Mouse (Mus musculus): ENCODE measurements around the gene Dlgap3. TPM values are rescaled to one million over a fixed set of nuclear protein-coding genes. Genes with fewer than 3 reads are reported as not detected.

The Dlgap3 gene
- polyA plus RNA-seq, 1 experiment from 2014 or later: 0.70 TPM

Other genes with a start within 250 kb of the Dlgap3 start
- 19.8 and 20.3 TPM in 2 replicates for gene Zmym4, start 201.1 kb upstream of the Dlgap3 start, polyA plus RNA-seq (2015; fragmentation: Nextera tagmentation; extraction: Ambion mirVana)
- gene Sfpq, start 147.9 kb upstream of the Dlgap3 start, polyA plus RNA-seq (2015; fragmentation: Nextera tagmentation; extraction: Ambion mirVana): 88.3 and 93.6 TPM in 2 replicates
- gene Zmym1, start 108.1 kb upstream of the Dlgap3 start, polyA plus RNA-seq (2015; fragmentation: Nextera tagmentation; extraction: Ambion mirVana): 19.4 and 19.8 TPM in 2 replicates
- 18.7 and 19.3 TPM in 2 replicates for gene Zmym6, start 91.8 kb upstream of the Dlgap3 start, polyA plus RNA-seq (2015; fragmentation: Nextera tagmentation; extraction: Ambion mirVana)
- 23.8 and 26.1 TPM in 2 replicates for gene Tmem35b, start 45.5 kb upstream of the Dlgap3 start, polyA plus RNA-seq (2015; fragmentation: Nextera tagmentation; extraction: Ambion mirVana)
- gene Smim12, start 74.6 kb downstream of the Dlgap3 start, polyA plus RNA-seq (2015; fragmentation: Nextera tagmentation; extraction: Ambion mirVana): 65.6 and 66.3 TPM in 2 replicates
- gene Gja4, start 144.8 kb downstream of the Dlgap3 start, polyA plus RNA-seq (2015; fragmentation: Nextera tagmentation; extraction: Ambion mirVana): 24.9 and 30.5 TPM in 2 replicates
- gene Gjb3, start 161.6 kb downstream of the Dlgap3 start, polyA plus RNA-seq (2015; fragmentation: Nextera tagmentation; extraction: Ambion mirVana): 1.4 and 1.7 TPM in 2 replicates
- 0.85 and 1.1 TPM in 2 replicates for gene Gjb4, start 184.9 kb downstream of the Dlgap3 start, polyA plus RNA-seq (2015; fragmentation: Nextera tagmentation; extraction: Ambion mirVana)
- gene Gjb5, start 189.0 kb downstream of the Dlgap3 start, polyA plus RNA-seq (2015; fragmentation: Nextera tagmentation; extraction: Ambion mirVana): 2.2 and 2.4 TPM in 2 replicates

Data from kidney, embryonic 15.5 days (tissue).